Mouse (Mus musculus) layer of hippocampus, adult 2 months (tissue): Measurements from ENCODE around the gene Smyd3. TPM values are rescaled to one million over a fixed set of nuclear protein-coding genes. Genes with fewer than 3 reads are reported as not detected.

Source experiments
- DNase-seq, 2 experiments: peaks; one replicate each; pipeline ENCODE4 v3.0.0; 2022; ENCODE audit warnings: low spot score in 2 of 2
- H3K27ac ChIP-seq: fragments of 200-600 bp; 2 replicates; pipeline ENCODE4 v1.8.1; 2022
- H3K4me3 ChIP-seq: fragments of 200-600 bp; 2 replicates; pipeline ENCODE4 v1.8.1; 2022; ENCODE audit warnings: mild to moderate bottlenecking
- CTCF ChIP-seq: fragments of 200-600 bp; conservative IDR thresholded peaks from 2 replicates; pipeline ENCODE4 v1.8.1; 2022; ENCODE audit warnings: antibody characterized with exemption, mild to moderate bottlenecking, moderate library complexity
- total RNA-seq, 2 experiments: library from RNA; stranded (reverse); gene quantifications; 2 replicates each; pipeline ENCODE4 v1.2.3; 2021

The Smyd3 gene
- total RNA-seq, 2 experiments from 2014 or later, result 21.1 to 24.5 TPM

- H3K4me3 ChIP-seq, result no peak overlapping the region
- no peak overlapping the region for H3K27ac ChIP-seq
- no peak for TF ChIP-seq CTCF
- DNase-seq, result no peak
These were observed 142.9 kb downstream of the Smyd3 start for GRCm38 (mm10) chr1:179374987-179375386.

GRCm38 (mm10) chr1:179373911-179374310 is 143.9 kb downstream of the Smyd3 start:
- no peak for DNase-seq

GRCm38 (mm10) chr1:179371191-179371590 is 146.7 kb downstream of the Smyd3 start:
- Histone ChIP-seq H3K27ac (no peak overlapping the region), H3K4me3 (no peak overlapping the region)
- DNase-seq, result no peak
- no peak for TF ChIP-seq CTCF

More at GRCm38 (mm10) chr1:179373911-179374310, 143.9 kb downstream of the Smyd3 start:
- no peak overlapping the region for H3K4me3 ChIP-seq
- H3K27ac ChIP-seq, result no peak overlapping the region
- no peak for TF ChIP-seq CTCF

- Histone ChIP-seq H3K27ac (no peak overlapping the region), H3K4me3 (no peak overlapping the region)
- DNase-seq, result no peak
- TF ChIP-seq CTCF, result no peak
These were observed 149.3 kb downstream of the Smyd3 start for GRCm38 (mm10) chr1:179368426-179369010.

- H3K4me3 ChIP-seq, result no peak overlapping the region
- no peak for DNase-seq
- TF ChIP-seq CTCF, result no peak
- H3K27ac ChIP-seq, result no peak overlapping the region
These were observed 156.1 kb downstream of the Smyd3 start for GRCm38 (mm10) chr1:179361481-179362466.

- no peak overlapping the region for H3K4me3 ChIP-seq
- no peak overlapping the region for H3K27ac ChIP-seq
- no peak for TF ChIP-seq CTCF
- no peak for DNase-seq
These were observed 160.7 kb downstream of the Smyd3 start for GRCm38 (mm10) chr1:179357111-179357510.

GRCm38 (mm10) chr1:179354250-179354649 is 163.6 kb downstream of the Smyd3 start:
- TF ChIP-seq CTCF, result no peak
- H3K27ac ChIP-seq, result no peak overlapping the region
- H3K4me3 ChIP-seq, result no peak overlapping the region
- DNase-seq, result no peak

GRCm38 (mm10) chr1:179345318-179345925 is 172.4 kb downstream of the Smyd3 start:
- Histone ChIP-seq H3K27ac (no peak overlapping the region), H3K4me3 (no peak overlapping the region)
- no peak for DNase-seq
- no peak for TF ChIP-seq CTCF

GRCm38 (mm10) chr1:179343426-179343825 is 174.4 kb downstream of the Smyd3 start:
- H3K4me3 ChIP-seq, result no peak overlapping the region
- no peak overlapping the region for H3K27ac ChIP-seq
- TF ChIP-seq CTCF, result no peak
- DNase-seq, result no peak

- no peak for DNase-seq
- no peak for TF ChIP-seq CTCF
- H3K27ac ChIP-seq, result no peak overlapping the region
- H3K4me3 ChIP-seq, result no peak overlapping the region
These were observed 176.3 kb downstream of the Smyd3 start for GRCm38 (mm10) chr1:179341589-179341988.

- Histone ChIP-seq H3K4me3 (no peak overlapping the region), H3K27ac (no peak overlapping the region)
- DNase-seq, result no peak
- TF ChIP-seq CTCF, result no peak
These were observed 178.8 kb downstream of the Smyd3 start for GRCm38 (mm10) chr1:179339066-179339465.

GRCm38 (mm10) chr1:179337529-179337928 is 180.3 kb downstream of the Smyd3 start:
- H3K4me3 ChIP-seq, result no peak overlapping the region
- no peak overlapping the region for H3K27ac ChIP-seq
- TF ChIP-seq CTCF, result no peak
- DNase-seq, result no peak

- H3K27ac ChIP-seq, result peak overlapping the region; percentile 66
These were observed 190.9 kb downstream of the Smyd3 start for GRCm38 (mm10) chr1:179326965-179327308.

More at GRCm38 (mm10) chr1:179326965-179327308, 190.9 kb downstream of the Smyd3 start:
- no peak for DNase-seq
- TF ChIP-seq CTCF, result no peak
- H3K4me3 ChIP-seq, result no peak overlapping the region
